Mouse (Mus musculus): ENCODE data around the gene 4931406P16Rik. TPM values are rescaled to one million over a fixed set of nuclear protein-coding genes. Genes with fewer than 3 reads are reported as not detected.

Gene 4931406P16Rik
- total RNA-seq, 2 experiments from 2014 or later, result 71.5 to 80.6 TPM

Other genes starting within 250 kb of the 4931406P16Rik start
- not detected for gene Scgb1b30, start 218.1 kb downstream of the 4931406P16Rik start, total RNA-seq (2021)
- 10 to 100 TPM; 14.0 to 15.7 TPM for gene Wtip, start 180.3 kb downstream of the 4931406P16Rik start, total RNA-seq (2021)
- 10 to 100 TPM; 34.6 to 38.9 TPM for gene Uba2, start 144.0 kb downstream of the 4931406P16Rik start, total RNA-seq (2021)
- gene Pdcd2l, start 116.9 kb downstream of the 4931406P16Rik start, total RNA-seq (2021), result 10 to 100 TPM; 16.2 to 19.2 TPM
- 100 to 1,000 TPM; 507 to 526 TPM for gene Gpi1, start 83.2 kb downstream of the 4931406P16Rik start, total RNA-seq (2021)
- gene Gm6096, start 62.5 kb downstream of the 4931406P16Rik start, total RNA-seq (2021), result not detected
- 10 to 100 TPM; 81.3 to 87.3 TPM for gene Lsm14a, start 79.8 kb upstream of the 4931406P16Rik start, total RNA-seq (2021)